Mouse (Mus musculus) central nervous system, embryonic 11.5 days (tissue): ENCODE data around the gene Klhl42. TPM values are rescaled to one million over a fixed set of nuclear protein-coding genes. Genes with fewer than 3 reads are reported as not detected.

Source experiments
- polyA plus RNA-seq: library from polyadenylated mRNA; depleted of rRNA; stranded (reverse); fragments of >200 nt; gene quantifications from 2 replicates; pipeline ENCODE4 v1.2.3, GENCODE M21; 2012; rRNA removed

The Klhl42 gene
- 6.7 and 9.3 TPM in 2 replicates for polyA plus RNA-seq

DNA sequence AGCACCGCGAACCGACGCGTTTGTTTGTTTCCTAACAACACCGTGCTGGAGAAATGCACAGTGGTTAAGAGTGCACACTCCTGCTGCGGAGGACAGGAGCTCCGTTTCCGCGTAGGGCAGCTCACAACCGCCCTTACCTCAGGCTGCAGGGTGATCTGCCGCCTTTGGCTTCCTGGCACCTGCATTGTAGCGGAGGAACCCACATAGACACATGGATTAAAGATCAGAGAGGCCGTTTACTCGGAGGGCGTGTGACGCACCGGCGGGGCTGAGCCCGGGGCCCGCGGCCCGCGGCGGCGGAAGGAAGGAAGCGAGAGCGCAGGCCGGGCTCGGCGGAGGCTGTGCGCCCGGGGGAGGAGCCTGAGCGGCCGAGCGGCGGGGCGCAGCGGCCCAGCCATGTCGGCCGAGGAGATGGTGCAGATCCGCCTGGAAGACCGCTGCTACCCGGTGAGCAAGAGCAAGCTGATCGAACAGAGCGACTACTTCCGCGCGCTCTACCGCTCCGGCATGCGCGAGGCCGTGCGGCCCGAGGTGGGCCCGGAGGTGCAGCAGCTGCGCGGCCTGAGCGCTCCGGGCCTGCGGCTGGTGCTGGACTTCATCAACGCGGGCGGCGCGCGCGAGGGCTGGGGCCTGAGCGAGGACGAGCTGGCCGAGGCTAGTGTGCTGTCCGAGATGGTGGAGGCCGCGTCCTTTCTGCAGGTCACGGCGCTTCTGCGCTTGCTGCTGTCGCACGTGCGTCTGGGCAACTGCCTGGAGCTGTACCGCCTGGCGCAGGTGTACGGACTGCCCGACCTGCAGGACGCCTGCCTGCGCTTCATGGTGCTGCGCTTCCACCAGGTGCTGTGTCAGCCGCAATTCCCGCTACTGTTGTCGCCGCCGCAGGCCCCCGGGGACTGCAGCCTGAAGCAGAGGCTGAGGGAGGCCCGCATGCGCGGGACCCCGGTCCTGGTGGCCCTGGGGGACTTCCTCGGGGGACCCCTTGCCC is at the start of gene Klhl42:
Gene Klhl42 (plus strand): TSS at position 244 of the 985 bp plus-strand sequence.

DNA sequence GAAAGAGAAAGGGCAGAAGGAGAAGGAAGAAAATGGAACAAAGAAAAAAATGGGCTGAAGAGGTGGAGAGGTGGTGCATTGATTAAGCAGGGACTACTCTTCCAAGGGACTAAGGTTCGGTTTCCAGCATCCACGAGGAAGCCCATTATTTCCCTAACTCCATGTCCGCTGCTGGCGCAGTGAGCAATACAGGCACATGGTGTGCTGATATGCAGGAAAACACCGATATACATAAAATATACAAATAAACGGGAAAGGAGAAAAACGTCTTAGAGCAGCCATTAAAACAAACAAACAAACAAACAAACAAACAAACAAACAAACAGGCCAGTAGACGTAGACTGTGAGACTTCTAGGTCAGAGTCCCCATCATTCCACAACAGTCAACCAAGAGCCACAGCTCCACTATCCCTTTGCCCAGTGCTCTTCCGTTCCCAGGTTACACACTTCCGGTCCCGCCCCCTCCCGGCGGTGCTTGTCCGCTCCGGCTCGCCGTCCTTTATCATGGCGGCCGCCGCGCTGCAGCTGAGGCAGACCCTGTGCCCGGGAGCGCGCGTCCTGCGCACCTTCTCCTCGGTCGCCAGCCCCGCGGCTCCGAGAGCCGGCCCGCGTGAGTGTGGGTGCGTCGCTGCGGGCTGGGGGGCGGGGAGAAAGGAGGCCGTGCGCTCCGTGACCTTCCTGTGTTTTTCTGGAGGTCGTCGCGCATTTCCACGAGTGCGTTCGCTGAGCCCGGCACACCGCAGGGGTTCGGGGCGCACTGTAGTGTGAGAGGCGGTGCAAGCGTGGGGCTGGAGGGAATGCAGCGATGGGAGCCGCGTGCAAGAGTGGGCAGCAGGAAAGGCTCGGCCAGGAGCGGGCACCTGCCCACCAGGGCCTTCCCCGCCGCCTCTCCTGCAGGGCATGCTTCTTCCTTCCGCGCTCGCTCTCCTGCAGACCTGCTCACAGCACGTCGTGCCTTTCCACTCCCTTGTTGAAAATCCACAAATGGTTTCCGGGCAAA is 48.6 kb upstream of the Klhl42 start, which contains the start of gene Mrps35:
Gene Mrps35 (plus strand): TSS at position 474 of the 1,000 bp plus-strand sequence.

DNA sequence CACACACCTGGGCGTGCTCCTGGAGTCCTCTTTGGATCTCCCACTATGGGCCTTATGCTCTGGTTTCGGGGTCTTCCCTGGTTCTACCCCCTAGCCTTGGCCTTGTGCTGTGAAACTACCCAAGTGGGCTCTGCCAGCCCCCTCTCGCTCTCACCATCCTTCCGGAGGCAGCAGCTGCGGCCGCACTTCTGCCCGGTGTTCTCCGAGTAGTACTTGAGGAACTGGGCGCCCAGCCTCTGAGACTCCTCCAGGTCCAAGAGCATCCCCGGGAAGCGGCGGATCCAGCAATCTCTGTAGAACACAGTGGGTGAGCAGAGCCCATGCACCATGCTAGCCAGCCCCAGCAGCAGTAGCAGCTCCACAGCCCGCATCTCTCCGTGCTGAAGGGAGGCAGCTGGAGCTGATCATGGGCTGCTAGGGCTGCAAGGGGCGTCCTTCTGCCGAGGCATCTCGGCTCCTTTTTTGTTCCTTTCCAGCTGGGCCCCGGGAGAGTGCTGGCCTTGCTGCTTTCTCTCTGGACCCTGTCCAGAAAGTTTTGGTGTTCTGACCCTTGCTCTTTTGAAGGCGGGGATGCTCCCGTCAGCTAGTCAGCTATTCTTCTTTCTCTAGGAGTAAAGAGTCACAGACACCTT is 4.5 kb upstream of the Klhl42 start, which contains the start of gene Mansc4:
Gene Mansc4 (minus strand): TSS at position 439 of the 632 bp plus-strand sequence.

Other genes with a start within 250 kb of the Klhl42 start
- not detected in 2 replicates for gene Smco2, start 241.3 kb upstream of the Klhl42 start, polyA plus RNA-seq
- gene Ppfibp1, start 202.9 kb upstream of the Klhl42 start, polyA plus RNA-seq: 24.9 and 29.6 TPM in 2 replicates
- gene 1700034J05Rik, start 137.0 kb upstream of the Klhl42 start, polyA plus RNA-seq: not detected in 2 replicates
- gene Rep15, start 58.8 kb upstream of the Klhl42 start, polyA plus RNA-seq: 0.72 and 0.81 TPM in 2 replicates
- 53.5 and 66.4 TPM in 2 replicates for gene Mrps35, start 48.6 kb upstream of the Klhl42 start, polyA plus RNA-seq
- 0.55 and 0.65 TPM in 2 replicates for gene Mansc4, start 4.3 kb upstream of the Klhl42 start, polyA plus RNA-seq
- gene Pthlh, start 172.8 kb downstream of the Klhl42 start, polyA plus RNA-seq: 1.4 and 1.7 TPM in 2 replicates